Mouse (Mus musculus) hindbrain, postnatal 0 days (tissue): ENCODE data around the gene Rab38. TPM values are rescaled to one million over a fixed set of nuclear protein-coding genes. Genes with fewer than 3 reads are reported as not detected.

Experiments
- ATAC-seq: fragments of 200-750 bp; cut with Nextera tagmentation; 2 replicates; pipeline ENCODE4 v1.8.0; 2017; ENCODE audit warnings: mild to moderate bottlenecking, moderate TSS enrichment, moderate library complexity
- DNase-seq: peaks from one replicate; pipeline ENCODE4 v3.0.0-alpha.2; 2015; ENCODE audit warnings: low spot score
- H3K27ac ChIP-seq: fragments of 300-500 bp; sonication (generic); 2 replicates; pipeline ENCODE4 v1.5.1; 2014; ENCODE audit warnings: mild to moderate bottlenecking
- H3K27me3 ChIP-seq: fragments of 300-500 bp; sonication (generic); 2 replicates; pipeline ENCODE4 v1.6.1; 2014; ENCODE audit warnings: low read length, mixed read lengths; ENCODE audit not compliant: insufficient read depth
- H3K36me3 ChIP-seq: fragments of 300-500 bp; sonication (generic); 2 replicates; pipeline ENCODE4 v1.6.1; 2014; ENCODE audit warnings: low read length, mixed read lengths; ENCODE audit not compliant: insufficient read depth
- H3K4me1 ChIP-seq: fragments of 300-500 bp; sonication (generic); 2 replicates; pipeline ENCODE4 v1.6.1; 2014; ENCODE audit warnings: antibody characterized with exemption, low read length, mixed read lengths; ENCODE audit not compliant: insufficient read depth
- H3K4me2 ChIP-seq: fragments of 300-500 bp; sonication (generic); 2 replicates; pipeline ENCODE4 v1.6.1; 2014; ENCODE audit warnings: low read depth, mild to moderate bottlenecking, low read length, moderate library complexity, mixed read lengths
- H3K4me3 ChIP-seq: fragments of 300-500 bp; sonication (generic); 2 replicates; pipeline ENCODE4 v1.5.1; 2014; ENCODE audit warnings: low read length
- H3K9ac ChIP-seq: fragments of 300-500 bp; sonication (generic); replicated peaks from 2 replicates; pipeline ENCODE4 v1.6.1; 2014; ENCODE audit warnings: mild to moderate bottlenecking, low read length, moderate library complexity, mixed read lengths
- H3K9me3 ChIP-seq: fragments of 300-500 bp; sonication (generic); 2 replicates; pipeline ENCODE4 v1.6.1; 2016; ENCODE audit warnings: low read length, mixed read lengths
- CTCF ChIP-seq: IDR thresholded peaks from 2 replicates; pipeline ENCODE4 v1.5.1; 2016; ENCODE audit warnings: antibody characterized with exemption, control low read depth, low read depth
- whole genome bisulfite sequencing: fragments of 180-500 bp; shearing (Covaris S2); extraction: QIAGEN DNeasy Blood & Tissue Kit; methylation state at CpG from one replicate; pipeline ENCODE4 v1.1.7; 2014; 5-methylcytosine and 5-hydroxymethylcytosine counted together
- polyA plus RNA-seq: library from polyadenylated mRNA; unstranded; fragments of >200 nt; fragmentation: Nextera tagmentation; extraction: Ambion mirVana; gene quantifications from 2 replicates; pipeline ENCODE4 v1.2.1, GENCODE M21; 2015
- total RNA-seq: library from RNA; depleted of rRNA; stranded (reverse); fragments of >200 nt; gene quantifications from 2 replicates; pipeline ENCODE4 v1.2.3, GENCODE M21; 2014

Gene Rab38
- total and polyA plus RNA-seq, 2 experiments from 2014 or later = 2.0 to 2.3 TPM

- WGBS = 51% methylated on average over 1 of the region's 1 CpGs
Observed at GRCm38 (mm10) chr7:88453234-88453633, 23.2 kb downstream of the Rab38 start.

GRCm38 (mm10) chr7:88457827-88458226, 27.8 kb downstream of the Rab38 start:
- 84% methylated on average over 3 of the region's 3 CpGs for WGBS
- no peak overlapping the region for H3K9ac ChIP-seq
- no peaks in the 10 kb centered on the region for H3K4me1 ChIP-seq
- no peak overlapping the region for H3K4me3 ChIP-seq
- DNase-seq (no peak), ATAC-seq (no peak)
- no peaks in the 10 kb centered on the region for H3K9me3 ChIP-seq
- no peaks in the 10 kb centered on the region for H3K36me3 ChIP-seq
- no peak for TF ChIP-seq CTCF
- H3K27ac ChIP-seq = no peak overlapping the region
- H3K4me2 ChIP-seq = no peak overlapping the region
- H3K27me3 ChIP-seq = no peaks in the 10 kb centered on the region

More at GRCm38 (mm10) chr7:88453234-88453633, 23.2 kb downstream of the Rab38 start:
- Histone ChIP-seq H3K27me3 (no peaks in the 10 kb centered on the region), H3K27ac (no peak overlapping the region), H3K9me3 (no peaks in the 10 kb centered on the region), H3K9ac (no peak overlapping the region), H3K4me1 (no peaks in the 10 kb centered on the region), H3K36me3 (no peaks in the 10 kb centered on the region), H3K4me2 (no peak overlapping the region), H3K4me3 (no peak overlapping the region)
- no peak for TF ChIP-seq CTCF
- no peak for ATAC-seq
- no peak for DNase-seq

DNA sequence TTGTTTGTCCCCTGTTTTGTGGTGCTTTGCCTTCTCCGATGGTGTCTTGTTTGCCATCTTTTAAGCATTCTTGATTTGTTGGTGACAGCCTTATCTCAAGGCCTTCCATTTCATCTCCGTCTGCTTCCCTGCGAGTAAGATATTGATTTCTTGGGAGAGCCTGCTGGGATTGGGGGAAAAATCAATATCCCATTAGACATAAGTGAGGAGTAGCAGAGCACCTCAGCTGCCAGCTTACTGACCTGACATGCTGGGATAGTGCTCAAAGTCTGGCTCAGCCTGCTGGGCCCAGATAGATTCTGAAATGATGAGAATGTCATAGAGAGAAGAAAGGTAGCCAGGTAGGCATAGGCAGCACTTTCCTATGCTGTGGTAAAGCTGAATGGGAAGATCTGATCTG, 37.7 kb downstream of the Rab38 start:
- no peak for DNase-seq
- no peak overlapping the region for H3K4me2 ChIP-seq
- ATAC-seq = no peak
- TF ChIP-seq CTCF = no peak
- no peaks in the 10 kb centered on the region for H3K27me3 ChIP-seq
- H3K9ac ChIP-seq = no peak overlapping the region
- no peaks in the 10 kb centered on the region for H3K4me1 ChIP-seq
- WGBS = 72% methylated on average over 3 of the region's 3 CpGs
- no peak overlapping the region for H3K27ac ChIP-seq
- no peaks in the 10 kb centered on the region for H3K9me3 ChIP-seq
- H3K4me3 ChIP-seq = no peak overlapping the region
- no peaks in the 10 kb centered on the region for H3K36me3 ChIP-seq

DNA sequence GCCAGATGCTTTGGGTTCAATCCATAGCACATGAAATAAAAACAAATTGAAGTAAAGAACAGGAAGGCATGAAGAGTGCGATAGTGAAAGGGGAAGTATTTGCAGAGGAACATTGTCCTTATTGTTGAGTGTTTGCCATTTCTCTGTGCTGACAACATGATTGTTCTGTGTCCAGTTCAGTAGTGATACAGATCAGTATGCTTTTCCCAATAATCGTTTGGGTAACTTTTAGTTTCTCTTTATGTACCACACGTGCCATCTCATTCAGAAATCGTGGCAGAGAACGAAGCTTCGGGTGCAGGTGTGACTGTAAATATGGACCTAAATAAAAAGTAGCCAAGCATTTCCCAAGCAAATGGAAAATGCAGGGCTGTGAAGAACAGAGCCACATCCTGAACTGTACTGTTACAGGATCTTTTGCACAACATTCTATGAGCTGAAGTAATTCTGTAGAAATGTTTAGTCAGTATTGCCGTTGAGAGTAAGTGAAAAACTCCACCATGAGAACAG, 52.1 kb downstream of the Rab38 start:
- Histone ChIP-seq H3K4me1 (no peaks in the 10 kb centered on the region), H3K4me2 (no peak overlapping the region), H3K9ac (no peak overlapping the region), H3K27me3 (no peaks in the 10 kb centered on the region), H3K27ac (no peak overlapping the region), H3K4me3 (no peak overlapping the region), H3K9me3 (no peaks in the 10 kb centered on the region), H3K36me3 (no peaks in the 10 kb centered on the region)
- DNase-seq (no peak), ATAC-seq (no peak)
- WGBS = 85% methylated on average over 7 of the region's 7 CpGs
- TF ChIP-seq CTCF = no peak

- no peak for ATAC-seq
- no peak overlapping the region for H3K9ac ChIP-seq
- no peak for DNase-seq
- 79% methylated on average over 7 of the region's 7 CpGs for WGBS
- no peaks in the 10 kb centered on the region for H3K9me3 ChIP-seq
- no peak overlapping the region for H3K4me3 ChIP-seq
- TF ChIP-seq CTCF = no peak
- H3K36me3 ChIP-seq = no peaks in the 10 kb centered on the region
- H3K27ac ChIP-seq = no peak overlapping the region
- no peak overlapping the region for H3K4me2 ChIP-seq
- H3K27me3 ChIP-seq = no peaks in the 10 kb centered on the region
- H3K4me1 ChIP-seq = no peaks in the 10 kb centered on the region
Observed at GRCm38 (mm10) chr7:88482628-88483027, 52.6 kb downstream of the Rab38 start.

DNA sequence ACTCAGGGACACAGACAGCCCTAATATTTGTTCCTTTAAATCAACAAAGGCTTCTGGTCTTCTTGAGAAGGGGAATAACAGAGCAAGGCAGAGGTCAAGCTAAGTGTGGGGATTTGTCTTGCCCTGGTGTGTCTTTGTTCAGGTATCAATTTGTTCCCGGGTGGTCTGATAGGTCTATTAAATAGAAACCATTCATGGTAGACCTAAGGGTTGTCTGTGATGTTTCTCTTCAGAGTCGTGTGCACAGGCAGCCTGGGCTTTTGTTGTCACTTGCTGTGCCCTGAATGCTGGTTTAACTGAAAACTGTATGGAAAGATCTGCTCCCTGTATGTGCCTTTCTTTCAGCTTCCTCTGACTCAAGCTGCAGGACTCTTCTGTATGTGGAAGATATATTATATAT, 60.9 kb downstream of the Rab38 start:
- no peaks in the 10 kb centered on the region for H3K36me3 ChIP-seq

DNA sequence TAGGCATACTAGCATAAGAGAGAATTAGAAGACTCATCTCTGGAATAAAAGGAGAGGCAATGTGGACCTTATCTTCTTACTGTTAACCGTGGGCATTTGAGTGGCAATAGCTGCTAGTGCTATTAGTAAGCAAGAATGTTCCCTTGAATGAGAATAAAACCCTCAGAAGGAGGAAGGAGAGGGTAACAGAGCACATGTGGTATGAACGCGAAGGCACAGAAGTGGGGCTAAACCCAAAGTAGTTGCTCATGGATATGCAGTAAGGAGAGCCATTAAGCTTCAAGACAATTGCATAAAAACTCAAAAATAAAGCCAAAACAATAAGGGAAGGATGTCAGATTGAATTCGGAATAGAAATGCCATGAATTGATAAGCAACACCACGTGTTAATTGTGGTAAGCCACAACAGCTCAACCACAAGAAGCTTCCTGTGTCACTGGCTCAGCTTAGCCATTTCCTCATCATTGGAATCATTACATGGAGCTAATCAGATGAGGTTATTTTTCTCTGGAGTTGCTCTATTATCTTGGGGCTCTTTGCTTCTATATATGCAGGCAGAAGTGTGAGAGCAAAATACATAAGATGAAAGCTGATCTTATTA, 72.2 kb downstream of the Rab38 start:
- Histone ChIP-seq H3K4me2 (no peak overlapping the region), H3K9ac (no peak overlapping the region), H3K9me3 (no peaks in the 10 kb centered on the region), H3K4me1 (no peaks in the 10 kb centered on the region), H3K27ac (no peak overlapping the region), H3K36me3 (no peaks in the 10 kb centered on the region), H3K27me3 (no peaks in the 10 kb centered on the region), H3K4me3 (no peak overlapping the region)
- WGBS = 88% methylated on average over 5 of the region's 5 CpGs
- DNase-seq (no peak), ATAC-seq (no peak)
- no peak for TF ChIP-seq CTCF

More for the DNA sequence above, 60.9 kb downstream of the Rab38 start:
- Histone ChIP-seq H3K9ac (no peak overlapping the region), H3K4me3 (no peak overlapping the region), H3K27ac (no peak overlapping the region), H3K4me1 (no peaks in the 10 kb centered on the region), H3K9me3 (no peaks in the 10 kb centered on the region), H3K27me3 (no peaks in the 10 kb centered on the region), H3K4me2 (no peak overlapping the region)
- 3% methylated on average over 2 of the region's 2 CpGs for WGBS
- no peak for TF ChIP-seq CTCF
- DNase-seq = no peak
- ATAC-seq = no peak
